Mouse (Mus musculus) heart, embryonic 14.5 days (tissue): ENCODE results near the gene Bcam. TPM values are rescaled to one million over a fixed set of nuclear protein-coding genes. Genes with fewer than 3 reads are reported as not detected.

Source experiments
- ATAC-seq: fragments of 200-750 bp; cut with Nextera tagmentation; 2 replicates; pipeline ENCODE4 v1.8.0; 2017; ENCODE audit warnings: low read depth, moderate TSS enrichment; ENCODE audit not compliant: insufficient number of reproducible peaks, insufficient read depth, low FRiP score
- H3K27ac ChIP-seq, 2 experiments: fragments of 200-500 bp in 1 of 2; fragments of 300-500 bp in 1 of 2; sonication (generic) in 1 of 2; replicated peaks in 1 of 2; 2 replicates each; pipeline ENCODE4 v1.5.1; 2012 to 2014; ENCODE audit warnings: low read depth in 2 of 2, low read length in 2 of 2, control low read depth in 1 of 2, mild to moderate bottlenecking in 1 of 2, mixed read lengths in 1 of 2; ENCODE audit not compliant: control insufficient read depth in 1 of 2, insufficient read depth in 1 of 2
- H3K27me3 ChIP-seq: fragments of 300-500 bp; sonication (generic); 2 replicates; pipeline ENCODE4 v1.6.1; 2014; ENCODE audit warnings: mild to moderate bottlenecking, low read length, control low read depth; ENCODE audit not compliant: control insufficient read depth, insufficient read depth
- H3K36me3 ChIP-seq: fragments of 300-500 bp; sonication (generic); 2 replicates; pipeline ENCODE4 v1.6.1; 2014; ENCODE audit warnings: mild to moderate bottlenecking, control low read depth, low read length, mixed read lengths; ENCODE audit not compliant: control insufficient read depth, insufficient read depth
- H3K4me1 ChIP-seq, 2 experiments: fragments of 200-500 bp in 1 of 2; fragments of 300-500 bp in 1 of 2; sonication (generic) in 1 of 2; 2 replicates each; pipeline ENCODE4 v1.6.1; 2012 to 2014; ENCODE audit warnings: low read length in 2 of 2, control low read depth in 1 of 2, mixed read lengths in 1 of 2; ENCODE audit not compliant: control insufficient read depth in 2 of 2, insufficient read depth in 2 of 2
- H3K4me2 ChIP-seq: fragments of 300-500 bp; sonication (generic); 2 replicates; pipeline ENCODE4 v1.6.1; 2014; ENCODE audit warnings: mild to moderate bottlenecking, low read length
- H3K4me3 ChIP-seq, 2 experiments: fragments of 200-500 bp in 1 of 2; fragments of 300-500 bp in 1 of 2; sonication (generic) in 1 of 2; 2 replicates each; pipeline ENCODE4 v1.5.1; 2012 to 2014; ENCODE audit warnings: low read length in 2 of 2, mild to moderate bottlenecking in 2 of 2, control low read depth in 1 of 2, low read depth in 1 of 2, moderate library complexity in 1 of 2; ENCODE audit not compliant: control insufficient read depth in 1 of 2, insufficient read depth in 1 of 2
- H3K9ac ChIP-seq: fragments of 300-500 bp; sonication (generic); 2 replicates; pipeline ENCODE4 v1.6.1; 2014; ENCODE audit warnings: mild to moderate bottlenecking, low read length
- H3K9me3 ChIP-seq: fragments of 300-500 bp; sonication (generic); 2 replicates; pipeline ENCODE4 v1.6.1; 2016; ENCODE audit warnings: low read length, control low read depth; ENCODE audit not compliant: control insufficient read depth
- WGBS: fragments of 180-500 bp; shearing (Covaris S2); extraction: QIAGEN DNeasy Blood & Tissue Kit; methylation state at CpG from one replicate; pipeline ENCODE4 v1.1.7; 2014; 5-methylcytosine and 5-hydroxymethylcytosine counted together
- polyA plus RNA-seq: library from polyadenylated mRNA; unstranded; fragments of >200 nt; fragmentation: Nextera tagmentation; extraction: Ambion mirVana; gene quantifications from 2 replicates; pipeline ENCODE4 v1.2.1, GENCODE M21; 2014

Gene Bcam
- polyA plus RNA-seq, 1 experiment from 2014 or later = 321 TPM

DNA sequence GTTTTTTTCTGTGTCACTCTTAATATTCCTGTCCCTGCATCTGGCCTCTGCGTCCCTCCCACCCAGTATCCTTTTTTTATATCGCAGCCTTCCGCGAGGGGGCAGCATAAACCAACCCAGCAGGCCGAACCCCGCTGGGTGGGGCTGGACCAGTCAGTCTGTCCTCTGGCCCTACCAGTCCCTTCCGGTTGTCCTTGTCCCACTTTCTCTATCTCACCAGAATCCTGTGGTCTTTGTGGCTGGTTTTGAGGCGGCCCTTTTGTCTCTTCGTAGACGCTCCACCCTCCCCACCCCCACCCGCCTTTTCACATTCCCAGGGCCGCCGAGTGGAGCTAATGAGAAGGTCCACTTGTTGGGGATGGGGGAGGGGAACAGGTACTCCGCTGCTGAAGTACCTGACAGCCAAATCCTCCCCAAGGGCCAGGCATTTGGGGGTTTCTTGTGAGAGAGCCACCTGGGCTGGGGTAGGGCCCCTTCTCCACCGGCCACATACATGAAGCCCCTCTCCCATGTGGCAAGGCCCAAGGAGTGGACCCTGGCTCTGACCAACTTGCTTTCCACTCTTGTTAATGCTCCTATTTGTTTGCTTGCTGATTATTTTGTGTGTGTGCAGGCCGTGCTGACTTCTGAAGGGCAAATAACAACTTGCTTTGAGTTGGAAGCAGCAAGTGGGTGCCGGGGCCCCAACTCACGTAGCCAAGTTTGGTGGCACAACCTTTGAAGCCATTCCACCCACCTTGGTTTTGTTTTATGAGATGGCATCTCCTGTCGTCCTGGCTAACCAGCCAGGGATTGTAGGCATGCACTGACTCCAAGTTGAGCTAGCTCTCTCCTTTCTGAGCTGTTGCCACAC is 20.4 kb downstream of the Bcam start, which contains the start of gene Nectin2:
Gene Nectin2, minus strand, starts transcription at position 267 of the 853 bp plus-strand sequence.
- no peaks in the 10 kb centered on the region for H3K27me3 ChIP-seq
- peak; percentile 44 for ATAC-seq
- no peaks in the 10 kb centered on the region for H3K36me3 ChIP-seq
- WGBS = 16% methylated on average over 19 of the region's 19 CpGs
- H3K9me3 ChIP-seq = 0 out of 2 replicates have a peak, but pooled peaks cover 2% of the 10 kb centered on the region
- H3K4me1 ChIP-seq = peaks cover 45 to 62% of the 10 kb centered on the region in 2 experiments
- H3K9ac ChIP-seq = peak within 1 kb of the TSS; percentile 93
- peak within 1 kb of the TSS; percentile 84 to 89 for H3K27ac ChIP-seq
- peak within 1 kb of the TSS; percentile 93 for H3K4me2 ChIP-seq
- H3K4me3 ChIP-seq = peak within 1 kb of the TSS; percentile 70 to 96

- ATAC-seq = peak; percentile 95
- no peaks in the 10 kb centered on the region for H3K27me3 ChIP-seq
- peak overlapping the region; percentile 93 for H3K4me2 ChIP-seq
- peaks cover 47 to 62% of the 10 kb centered on the region in 2 experiments for H3K4me1 ChIP-seq
- H3K9me3 ChIP-seq = 0 out of 2 replicates have a peak, but pooled peaks cover 2% of the 10 kb centered on the region
- H3K4me3 ChIP-seq = peak overlapping the region; percentile 70 to 96
- H3K9ac ChIP-seq = peak overlapping the region; percentile 93
- WGBS = under 1% methylated on average over 45 of the region's 46 CpGs
- peak overlapping the region; percentile 84 to 89 for H3K27ac ChIP-seq
- H3K36me3 ChIP-seq = no peaks in the 10 kb centered on the region
Observed at GRCm38 (mm10) chr7:19749389-19750216, 21.2 kb downstream of the Bcam start.

GRCm38 (mm10) chr7:19748219-19749195 is 22.3 kb downstream of the Bcam start:
- Histone ChIP-seq H3K36me3 (peaks cover 10% of the 10 kb centered on the region), H3K9ac (peak overlapping the region; percentile 93), H3K4me3 (peak overlapping the region; percentile 70 to 96), H3K4me2 (peak overlapping the region; percentile 93), H3K27ac (peak overlapping the region; percentile 57 to 89), H3K27me3 (no peaks in the 10 kb centered on the region), H3K4me1 (peaks cover 48 to 61% of the 10 kb centered on the region in 2 experiments), H3K9me3 (0 out of 2 replicates have a peak, but pooled peaks cover 2% of the 10 kb centered on the region)
- under 1% methylated on average over 31 of the region's 32 CpGs for WGBS
- ATAC-seq = no peak

- peaks cover 47 to 55% of the 10 kb centered on the region in 2 experiments for H3K4me1 ChIP-seq
Observed at GRCm38 (mm10) chr7:19747420-19748218, 23.2 kb downstream of the Bcam start.

GRCm38 (mm10) chr7:19746426-19747201 is 24.2 kb downstream of the Bcam start:
- peak overlapping the region; percentile 6 to 70; a peak in 2 of 4 replicates for H3K4me3 ChIP-seq
- no peaks in the 10 kb centered on the region for H3K9me3 ChIP-seq
- no peak for ATAC-seq
- peaks cover 24% of the 10 kb centered on the region for H3K36me3 ChIP-seq
- peak overlapping the region; percentile 93 for H3K4me2 ChIP-seq
- H3K27ac ChIP-seq = peak overlapping the region in 1 of 2 experiments; percentile 89; a peak in 3 of 4 replicates
- peaks cover 49 to 59% of the 10 kb centered on the region in 2 experiments for H3K4me1 ChIP-seq
- peak overlapping the region; percentile 93; the same call in 1 of the 2 replicates for H3K9ac ChIP-seq
- 35% methylated on average over 6 of the region's 6 CpGs for WGBS
- H3K27me3 ChIP-seq = no peaks in the 10 kb centered on the region

More at GRCm38 (mm10) chr7:19747420-19748218, 23.2 kb downstream of the Bcam start:
- Histone ChIP-seq H3K4me2 (peak overlapping the region; percentile 93), H3K27ac (peak overlapping the region; percentile 57 to 89; a peak in 3 of 4 replicates), H3K27me3 (no peaks in the 10 kb centered on the region), H3K36me3 (peaks cover 17% of the 10 kb centered on the region), H3K4me3 (peak overlapping the region; percentile 70 to 96), H3K9ac (peak overlapping the region; percentile 93), H3K9me3 (no peaks in the 10 kb centered on the region)
- no peak for ATAC-seq
- 14% methylated on average over 25 of the region's 25 CpGs for WGBS

- WGBS = 61% methylated on average over 8 of the region's 10 CpGs
- Histone ChIP-seq H3K36me3 (peaks cover 24% of the 10 kb centered on the region), H3K4me2 (no peak overlapping the region), H3K27me3 (no peaks in the 10 kb centered on the region), H3K4me1 (peaks cover 49 to 59% of the 10 kb centered on the region in 2 experiments), H3K27ac (no peak overlapping the region), H3K9me3 (no peaks in the 10 kb centered on the region), H3K4me3 (no peak overlapping the region), H3K9ac (no peak overlapping the region)
- no peak for ATAC-seq
Observed at GRCm38 (mm10) chr7:19745971-19746370, 24.8 kb downstream of the Bcam start.
